Mouse (Mus musculus): ENCODE results near the gene Gm6760. TPM values are rescaled to one million over a fixed set of nuclear protein-coding genes. Genes with fewer than 3 reads are reported as not detected.

Gm6760 gene
- not detected in 2 replicates for polyA plus RNA-seq (2015; fragmentation: Nextera tagmentation; extraction: Ambion mirVana)

GRCm38 (mm10) chrX:64152098-64152497 is at the start of gene Gm6760:
TSS of gene Gm6760 (minus strand) at chrX:64152198.
- no peak within 1 kb of the TSS for H3K4me2 ChIP-seq
- H3K9me3 ChIP-seq = no peaks in the 10 kb centered on the region
- H3K27me3 ChIP-seq = no peaks in the 10 kb centered on the region
- no peaks in the 10 kb centered on the region for H3K4me1 ChIP-seq (replicated peaks)
- ATAC-seq (ENCODE audit: low read depth) = no peak
- WGBS = 69% methylated on average over 2 of the region's 2 CpGs
- no peak within 1 kb of the TSS for H3K27ac ChIP-seq (replicated peaks)
- H3K9ac ChIP-seq = no peak within 1 kb of the TSS
- H3K36me3 ChIP-seq = no peaks in the 10 kb centered on the region
- H3K4me3 ChIP-seq = no peak within 1 kb of the TSS

DNA sequence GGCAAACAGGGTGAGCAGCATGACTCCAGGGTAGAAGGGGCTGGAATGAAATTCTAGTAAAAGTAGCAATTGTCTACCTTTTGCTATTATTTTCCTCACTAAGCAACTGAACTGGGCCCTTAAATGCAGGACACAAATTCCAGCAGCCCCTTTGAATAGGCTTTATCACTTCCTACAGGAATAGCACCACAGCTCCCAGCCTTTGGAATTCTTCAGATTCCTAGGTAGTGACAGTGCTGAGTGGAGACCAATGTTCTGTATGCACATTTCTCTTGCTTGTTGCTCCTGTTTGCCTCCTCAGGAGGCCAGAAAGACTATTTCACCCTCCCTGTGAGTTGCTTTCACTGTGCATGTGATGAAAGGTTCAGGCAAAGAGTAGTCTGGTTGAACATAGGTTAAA is 29.2 kb upstream of the Gm6760 start:
- ATAC-seq (ENCODE audit: low read depth) = no peak

DNA sequence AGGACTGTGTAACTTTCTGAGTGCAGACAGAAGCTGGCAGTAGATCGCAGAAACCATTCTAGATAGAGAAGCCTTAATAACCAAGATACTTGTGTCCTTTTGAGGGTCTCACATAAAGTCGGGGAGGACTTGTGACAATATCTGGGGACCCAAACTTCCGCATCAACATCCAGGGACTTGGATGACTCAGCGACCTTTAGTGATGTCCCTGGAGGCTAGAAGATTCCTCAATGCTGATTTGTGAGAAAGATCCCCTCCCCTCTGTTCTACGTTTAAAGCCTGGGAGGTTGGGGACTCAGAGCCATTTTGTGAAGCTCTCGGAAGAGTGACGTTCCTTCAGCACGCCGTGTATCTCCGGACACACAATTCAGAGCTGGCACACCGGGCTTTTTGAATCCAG is 21.2 kb upstream of the Gm6760 start, which contains the start of gene 3830417A13Rik:
TSS of gene 3830417A13Rik (plus strand) at position 301 of the 400 bp plus-strand sequence.
- H3K36me3 ChIP-seq = no peaks in the 10 kb centered on the region
- H3K27ac ChIP-seq (replicated peaks) = no peak within 1 kb of the TSS
- no peak for ATAC-seq (ENCODE audit: low read depth)
- H3K4me2 ChIP-seq = no peak within 1 kb of the TSS
- H3K4me3 ChIP-seq = no peak within 1 kb of the TSS
- H3K9me3 ChIP-seq = no peaks in the 10 kb centered on the region
- H3K27me3 ChIP-seq = no peaks in the 10 kb centered on the region
- WGBS = 88% methylated on average over 11 of the region's 11 CpGs
- no peaks in the 10 kb centered on the region for H3K4me1 ChIP-seq (replicated peaks)
- H3K9ac ChIP-seq = no peak within 1 kb of the TSS

More for the DNA sequence above, 29.2 kb upstream of the Gm6760 start:
- H3K36me3 ChIP-seq = no peaks in the 10 kb centered on the region
- H3K9me3 ChIP-seq = no peaks in the 10 kb centered on the region
- H3K4me2 ChIP-seq = no peak overlapping the region
- H3K4me1 ChIP-seq (replicated peaks) = no peaks in the 10 kb centered on the region
- no peak overlapping the region for H3K4me3 ChIP-seq
- no peak overlapping the region for H3K27ac ChIP-seq (replicated peaks)
- H3K27me3 ChIP-seq = no peaks in the 10 kb centered on the region
- no peak overlapping the region for H3K9ac ChIP-seq

Other genes with a start within 250 kb of the Gm6760 start
- not detected in 2 replicates for gene 3830417A13Rik, start 21.4 kb upstream of the Gm6760 start, polyA plus RNA-seq (2015; fragmentation: Nextera tagmentation; extraction: Ambion mirVana)
- gene Slitrk4, start 124.8 kb upstream of the Gm6760 start, polyA plus RNA-seq (2015; fragmentation: Nextera tagmentation; extraction: Ambion mirVana) = 12.0 and 14.5 TPM in 2 replicates

All from neural tube, embryonic 13.5 days (tissue).